Mouse (Mus musculus) embryonic facial prominence, embryonic 15.5 days (tissue): ENCODE data around the gene Tssk3. TPM values are rescaled to one million over a fixed set of nuclear protein-coding genes. Genes with fewer than 3 reads are reported as not detected.

ENCODE experiments used
- ATAC-seq: fragments of 200-750 bp; cut with Nextera tagmentation; 2 replicates; pipeline ENCODE4 v1.8.0; 2017; ENCODE audit warnings: low read depth, moderate TSS enrichment; ENCODE audit not compliant: insufficient number of reproducible peaks, low FRiP score, low TSS enrichment
- H3K27ac ChIP-seq: fragments of 300-500 bp; sonication (generic); replicated peaks from 2 replicates; pipeline ENCODE4 v1.5.1; 2015; ENCODE audit warnings: mild to moderate bottlenecking, inconsistent platforms
- H3K27me3 ChIP-seq: fragments of 300-500 bp; sonication (generic); 2 replicates; pipeline ENCODE4 v1.6.1; 2015; ENCODE audit warnings: inconsistent platforms
- H3K36me3 ChIP-seq: fragments of 300-500 bp; sonication (generic); 2 replicates; pipeline ENCODE4 v1.6.1; 2015; ENCODE audit warnings: mild to moderate bottlenecking, inconsistent platforms
- H3K4me1 ChIP-seq: fragments of 300-500 bp; sonication (generic); 2 replicates; pipeline ENCODE4 v1.6.1; 2015; ENCODE audit warnings: inconsistent platforms
- H3K4me2 ChIP-seq: fragments of 300-500 bp; sonication (generic); replicated peaks from 2 replicates; pipeline ENCODE4 v1.6.1; 2015; ENCODE audit warnings: mild to moderate bottlenecking, inconsistent platforms
- H3K4me3 ChIP-seq: fragments of 300-500 bp; sonication (generic); replicated peaks from 2 replicates; pipeline ENCODE4 v1.5.1; 2015; ENCODE audit warnings: mild to moderate bottlenecking, inconsistent platforms
- H3K9ac ChIP-seq: fragments of 300-500 bp; sonication (generic); 2 replicates; pipeline ENCODE4 v1.6.1; 2015; ENCODE audit warnings: inconsistent platforms
- H3K9me3 ChIP-seq: fragments of 300-500 bp; sonication (generic); replicated peaks from 2 replicates; pipeline ENCODE4 v1.6.1; 2016; ENCODE audit warnings: inconsistent platforms
- WGBS: fragments of 180-500 bp; shearing (Covaris S2); methylation state at CpG from one replicate; pipeline ENCODE4 v1.1.7; 2015; 5-methylcytosine and 5-hydroxymethylcytosine counted together
- polyA plus RNA-seq: library from polyadenylated mRNA; unstranded; fragments of >200 nt; fragmentation: Nextera tagmentation; extraction: Ambion mirVana; gene quantifications from 2 replicates; pipeline ENCODE4 v1.2.1, GENCODE M21; 2015

Tssk3 gene
- polyA plus RNA-seq, 1 experiment from 2014 or later: not detected

DNA sequence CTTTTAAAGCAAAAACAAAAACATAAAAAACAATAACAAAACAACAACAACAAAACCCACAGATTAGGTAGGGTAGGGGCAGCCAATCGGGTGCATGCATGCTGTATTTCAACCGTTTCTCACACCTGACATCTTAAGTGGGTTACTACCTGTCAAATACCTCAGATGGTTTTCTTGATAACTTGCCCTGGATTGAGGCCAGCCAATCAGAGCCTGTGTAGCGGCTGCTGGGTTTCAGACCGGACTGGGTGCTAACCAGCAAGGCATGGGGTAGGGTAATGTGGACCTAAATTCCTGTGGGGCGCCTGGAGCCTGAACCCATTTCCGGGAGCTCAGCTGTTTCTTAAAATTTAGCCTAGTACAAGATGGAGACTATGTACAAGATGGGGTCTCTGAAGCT, 49.7 kb downstream of the Tssk3 start:
- Histone ChIP-seq H3K4me2 (peak overlapping the region; percentile 64), H3K9ac (no peak overlapping the region), H3K36me3 (no peaks in the 10 kb centered on the region), H3K4me3 (peak overlapping the region; percentile 48), H3K9me3 (no peaks in the 10 kb centered on the region), H3K27me3 (peaks cover 35% of the 10 kb centered on the region), H3K4me1 (peaks cover 11% of the 10 kb centered on the region; the same call in 1 of the 2 replicates), H3K27ac (no peak overlapping the region)
- WGBS: 28% methylated on average over 6 of the region's 6 CpGs
- ATAC-seq: no peak

DNA sequence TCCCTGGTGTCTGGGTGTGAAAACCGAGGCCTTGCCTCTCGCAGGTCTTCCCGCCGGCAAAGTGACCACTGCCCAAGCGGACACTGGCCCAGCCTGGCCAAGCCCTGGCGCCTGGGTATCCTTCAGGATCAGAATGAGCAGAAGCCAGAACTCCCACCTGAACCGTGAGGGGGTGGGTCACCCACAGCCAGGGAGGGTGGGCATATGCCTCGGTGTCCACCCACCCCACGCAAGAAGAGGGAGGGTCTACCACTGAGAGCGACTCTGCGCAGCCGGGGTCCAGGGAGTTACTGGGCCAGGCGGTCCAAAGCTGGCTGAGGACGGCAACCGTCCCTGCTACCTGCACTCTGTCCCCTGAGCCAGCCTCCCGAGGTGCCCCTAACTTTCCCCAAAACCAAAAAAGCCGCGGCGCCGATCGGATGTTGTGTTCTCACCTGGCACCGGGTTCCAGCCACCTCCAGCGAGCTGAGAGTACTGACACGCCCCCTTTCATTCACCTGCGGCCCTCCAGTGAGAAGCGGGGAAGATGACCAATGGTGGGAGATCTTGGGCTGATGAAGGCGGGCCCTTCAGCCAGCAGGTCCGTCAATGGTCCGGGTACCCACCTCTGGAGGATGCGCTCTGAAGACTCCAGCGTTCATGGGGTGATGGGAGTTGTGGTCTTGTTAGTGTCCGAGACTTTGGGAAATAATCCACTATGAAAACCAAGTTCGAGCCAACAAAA, 50.3 kb downstream of the Tssk3 start, which contains the start of gene Zbtb8b:
TSS of gene Zbtb8b (minus strand) at position 514 of the 724 bp plus-strand sequence.
- Histone ChIP-seq H3K4me2 (peak within 1 kb of the TSS; percentile 64), H3K9me3 (no peaks in the 10 kb centered on the region), H3K27me3 (peaks cover 35% of the 10 kb centered on the region), H3K27ac (no peak within 1 kb of the TSS), H3K36me3 (no peaks in the 10 kb centered on the region), H3K9ac (0 out of 2 replicates have a peak within 1 kb of the TSS, but pooled peaks have one; percentile 23), H3K4me3 (peak within 1 kb of the TSS; percentile 48), H3K4me1 (peaks cover 11% of the 10 kb centered on the region; the same call in 1 of the 2 replicates)
- WGBS: 2% methylated on average over 33 of the region's 33 CpGs
- peak; percentile 82 for ATAC-seq

Other genes starting within 250 kb of the Tssk3 start
- 8.9 and 10.0 TPM in 2 replicates for gene C77080, start 229.6 kb downstream of the Tssk3 start, polyA plus RNA-seq
- gene Sync, start 203.4 kb downstream of the Tssk3 start, polyA plus RNA-seq: 4.9 and 6.9 TPM in 2 replicates
- 325 and 329 TPM in 2 replicates for gene Rbbp4, start 155.7 kb downstream of the Tssk3 start, polyA plus RNA-seq
- 36.6 and 41.2 TPM in 2 replicates for gene Zbtb8os, start 155.3 kb downstream of the Tssk3 start, polyA plus RNA-seq
- 12.8 and 14.1 TPM in 2 replicates for gene Zbtb8a, start 112.9 kb downstream of the Tssk3 start, polyA plus RNA-seq
- 1.2 and 1.3 TPM in 2 replicates for gene Zbtb8b, start 50.2 kb downstream of the Tssk3 start, polyA plus RNA-seq
- gene Bsdc1, start 29.4 kb downstream of the Tssk3 start, polyA plus RNA-seq: 31.2 and 32.4 TPM in 2 replicates
- not detected in 2 replicates for gene Fam229a, start 168 bp upstream of the Tssk3 start, polyA plus RNA-seq
- 610 and 641 TPM in 2 replicates for gene Marcksl1, start 22.6 kb upstream of the Tssk3 start, polyA plus RNA-seq
- 200 and 207 TPM in 2 replicates for gene Hdac1, start 51.7 kb upstream of the Tssk3 start, polyA plus RNA-seq
- gene Lck, start 82.6 kb upstream of the Tssk3 start, polyA plus RNA-seq: 5.5 and 6.8 TPM in 2 replicates
- gene Fam167b, start 87.5 kb upstream of the Tssk3 start, polyA plus RNA-seq: 6.7 and 7.5 TPM in 2 replicates
- 270 and 284 TPM in 2 replicates for gene Eif3i, start 109.6 kb upstream of the Tssk3 start, polyA plus RNA-seq
- 197 and 210 TPM in 2 replicates for gene Tmem234, start 109.6 kb upstream of the Tssk3 start, polyA plus RNA-seq
- 3.4 and 3.7 TPM in 2 replicates for gene Dcdc2b, start 123.2 kb upstream of the Tssk3 start, polyA plus RNA-seq
- gene Iqcc, start 128.1 kb upstream of the Tssk3 start, polyA plus RNA-seq: 31.8 and 34.1 TPM in 2 replicates
- gene Ccdc28b, start 132.9 kb upstream of the Tssk3 start, polyA plus RNA-seq: 63.3 and 66.7 TPM in 2 replicates
- 88.0 and 91.4 TPM in 2 replicates for gene Txlna, start 150.0 kb upstream of the Tssk3 start, polyA plus RNA-seq
- gene Kpna6, start 181.7 kb upstream of the Tssk3 start, polyA plus RNA-seq: 15.3 and 16.3 TPM in 2 replicates
- gene Tmem39b, start 205.8 kb upstream of the Tssk3 start, polyA plus RNA-seq: 13.5 and 15.0 TPM in 2 replicates